Mouse (Mus musculus): Measurements from ENCODE around the gene Dock6. TPM values are rescaled to one million over a fixed set of nuclear protein-coding genes. Genes with fewer than 3 reads are reported as not detected.
"Not testable (repeated sequence)": the region's sequence is repeated elsewhere in the genome, so short reads cannot be mapped to it uniquely, and the experiment has no call there.

Gene Dock6
- polyA plus RNA-seq, 1 experiment from 2014 or later = 37.7 TPM

DNA sequence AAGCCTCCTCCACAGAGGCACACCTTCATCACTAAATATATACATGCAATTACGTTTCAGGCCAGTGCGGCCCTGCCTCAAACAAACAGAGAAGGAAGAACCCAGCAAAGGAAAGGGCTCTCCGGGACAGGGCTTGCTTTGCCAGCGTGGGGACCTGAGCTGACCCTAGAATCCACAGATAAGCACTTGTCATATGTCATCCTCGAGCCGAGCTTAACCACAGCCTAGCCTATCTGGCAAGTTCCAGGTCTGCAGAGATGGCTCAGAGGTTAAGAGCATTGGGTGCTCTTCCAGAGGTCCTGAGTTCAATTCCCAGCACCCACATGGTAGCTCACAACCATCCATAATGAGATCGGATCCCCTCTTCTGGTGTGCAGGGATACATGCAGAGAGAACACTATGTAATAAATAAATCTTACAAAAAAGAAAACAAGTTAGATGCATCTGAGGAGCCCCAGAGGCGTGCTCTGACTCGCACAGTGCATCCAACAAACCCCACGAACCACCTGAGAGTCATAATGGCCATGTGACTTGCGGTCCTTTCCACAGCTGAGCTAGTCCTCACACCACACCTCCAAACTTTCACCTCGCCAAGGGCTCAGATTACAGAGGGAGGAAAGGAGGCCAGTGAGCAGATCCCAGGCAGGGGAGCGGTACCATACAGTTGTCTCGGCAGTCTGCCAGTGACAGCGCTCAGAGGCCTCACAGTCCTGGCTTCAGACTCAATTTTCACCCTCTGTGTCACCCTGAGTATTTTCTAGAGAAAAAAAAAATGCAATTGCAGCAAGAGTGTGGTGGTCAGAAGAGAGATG is 70.6 kb downstream of the Dock6 start:
- ATAC-seq (ENCODE audit: insufficient number of reproducible peaks, low FRiP score, low TSS enrichment, low read depth) = peak; percentile 73
- WGBS = 71% methylated on average over 15 of the region's 15 CpGs
- no peak overlapping the region for H3K4me2 ChIP-seq (replicated peaks)
- H3K27ac ChIP-seq (replicated peaks) = no peak overlapping the region
- no peak overlapping the region for H3K9ac ChIP-seq
- peaks cover 4% of the 10 kb centered on the region for H3K4me1 ChIP-seq
- no peaks in the 10 kb centered on the region for H3K9me3 ChIP-seq (replicated peaks)
- no peak overlapping the region for H3K4me3 ChIP-seq (replicated peaks)
- peaks cover 83% of the 10 kb centered on the region for H3K36me3 ChIP-seq
- no peaks in the 10 kb centered on the region for H3K27me3 ChIP-seq

DNA sequence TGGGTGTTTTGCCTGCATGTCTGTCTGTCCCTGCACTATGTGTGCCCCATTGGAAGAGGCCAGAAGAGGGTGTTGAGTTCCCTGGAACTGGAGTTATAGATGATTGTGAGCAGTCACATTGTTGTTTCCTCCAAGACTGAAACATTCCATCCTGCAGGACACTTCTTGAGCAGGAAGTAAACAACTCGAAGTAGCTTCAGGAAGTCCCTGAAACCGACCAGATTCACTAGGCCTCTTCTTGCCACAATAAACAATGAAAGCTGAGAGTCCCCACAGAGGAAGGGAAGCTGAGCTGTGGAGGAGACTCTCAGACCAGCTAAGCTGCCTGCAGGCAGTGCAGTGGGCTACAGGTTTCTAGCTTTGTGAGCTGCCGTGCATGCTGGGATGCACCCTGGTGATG is 74.7 kb downstream of the Dock6 start:
- Histone ChIP-seq H3K4me2 (replicated peaks) (no peak overlapping the region), H3K27ac (replicated peaks) (no peak overlapping the region), H3K4me1 (peaks cover 3% of the 10 kb centered on the region; the same call in 1 of the 2 replicates), H3K4me3 (replicated peaks) (no peak overlapping the region), H3K27me3 (no peaks in the 10 kb centered on the region), H3K36me3 (peaks cover 87% of the 10 kb centered on the region), H3K9ac (no peak overlapping the region), H3K9me3 (replicated peaks) (no peaks in the 10 kb centered on the region)
- ATAC-seq (ENCODE audit: insufficient number of reproducible peaks, low FRiP score, low TSS enrichment, low read depth) = no peak
- 88% methylated on average over 3 of the region's 3 CpGs for WGBS

DNA sequence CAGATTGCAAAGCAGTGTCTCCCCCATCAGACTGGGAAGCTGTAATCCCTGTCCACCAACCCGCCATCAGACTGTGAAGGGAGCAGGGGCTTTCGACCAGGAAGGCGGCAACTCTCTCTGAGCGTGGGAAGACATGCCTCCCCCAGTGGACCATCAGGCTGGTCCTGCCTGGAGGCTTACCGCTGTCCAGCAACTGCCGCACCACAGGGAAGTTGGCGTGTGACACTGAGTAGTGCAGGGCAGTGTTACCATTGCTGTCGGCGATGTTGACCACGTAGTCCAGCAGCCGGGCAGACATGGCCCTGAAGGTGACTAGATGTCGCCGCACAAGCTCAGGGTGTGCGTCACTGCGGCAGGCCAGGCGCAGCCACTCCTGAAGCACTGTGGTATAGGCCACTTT is 78.1 kb downstream of the Dock6 start:
- Histone ChIP-seq H3K27me3 (no peaks in the 10 kb centered on the region), H3K4me3 (replicated peaks) (no peak overlapping the region), H3K4me2 (replicated peaks) (no peak overlapping the region), H3K9ac (no peak overlapping the region), H3K36me3 (peaks cover 82% of the 10 kb centered on the region), H3K4me1 (peaks cover 7% of the 10 kb centered on the region), H3K9me3 (replicated peaks) (no peaks in the 10 kb centered on the region), H3K27ac (replicated peaks) (0 out of 2 replicates have a peak overlapping the region, but pooled peaks have one; percentile 2)
- ATAC-seq (ENCODE audit: insufficient number of reproducible peaks, low FRiP score, low TSS enrichment, low read depth) = no peak
- 86% methylated on average over 16 of the region's 16 CpGs for WGBS

DNA sequence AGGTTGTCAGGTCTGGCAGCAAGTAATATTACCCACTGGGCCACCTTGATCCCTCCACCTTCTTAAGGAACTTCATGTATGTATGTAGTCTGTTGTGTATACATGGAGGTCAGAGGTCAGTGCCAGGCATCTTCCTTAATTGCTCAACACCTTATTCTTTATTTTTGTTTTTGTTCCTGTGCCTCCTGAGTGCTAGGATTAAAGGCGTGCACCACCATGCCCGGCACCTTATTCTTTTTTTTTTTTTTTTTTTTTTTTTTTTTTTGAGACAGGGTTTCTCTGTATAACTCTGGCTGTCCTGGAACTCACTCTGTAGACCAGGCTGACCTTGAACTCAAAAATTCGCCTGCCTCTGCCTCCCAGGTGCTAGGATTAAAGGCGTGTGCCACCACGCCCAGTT is 79.0 kb downstream of the Dock6 start:
- WGBS = 67% methylated on average over 5 of the region's 5 CpGs
- not testable (repeated sequence) for H3K9ac ChIP-seq; H3K27ac ChIP-seq (replicated peaks); H3K4me2 ChIP-seq (replicated peaks); H3K9me3 ChIP-seq (replicated peaks); H3K27me3 ChIP-seq; H3K4me3 ChIP-seq (replicated peaks); ATAC-seq (ENCODE audit: insufficient number of reproducible peaks, low FRiP score, low TSS enrichment, low read depth)
- peaks cover 16% of the 10 kb centered on the region for H3K4me1 ChIP-seq
- H3K36me3 ChIP-seq = peaks cover 76% of the 10 kb centered on the region

DNA sequence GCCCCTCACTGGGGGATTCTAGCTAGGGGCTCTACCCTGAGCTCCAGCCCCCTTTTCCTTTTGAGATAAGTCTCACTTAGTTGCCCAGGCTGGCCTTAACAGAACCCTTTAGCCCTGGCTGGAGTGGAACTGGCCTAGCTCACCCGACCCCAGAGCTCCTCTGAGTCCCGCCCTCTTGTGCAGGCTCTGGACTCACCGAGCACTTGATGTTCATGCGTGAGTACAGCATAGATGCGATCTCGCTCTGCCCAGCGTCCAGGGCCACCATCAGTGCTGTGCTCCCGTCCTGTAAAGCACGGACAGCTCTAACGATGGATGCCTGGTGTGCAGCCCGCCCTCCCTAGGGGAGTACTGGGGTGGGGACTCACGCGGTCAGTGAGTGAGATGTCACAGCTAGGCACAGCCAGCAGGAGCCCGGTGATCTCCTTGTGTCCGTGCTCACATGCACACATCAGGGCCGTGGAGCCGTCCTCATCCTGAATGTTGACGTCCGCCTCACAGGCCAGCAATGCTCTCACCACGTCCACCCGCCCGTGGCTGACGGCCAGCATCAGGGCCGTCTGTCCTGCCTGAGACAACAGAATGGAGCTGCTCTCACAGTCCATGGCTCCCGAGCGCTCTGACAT is 82.8 kb downstream of the Dock6 start:
- peaks cover 46% of the 10 kb centered on the region for H3K36me3 ChIP-seq
- WGBS = 77% methylated on average over 26 of the region's 26 CpGs
- H3K9ac ChIP-seq = no peak overlapping the region
- H3K4me3 ChIP-seq (replicated peaks) = no peak overlapping the region
- H3K9me3 ChIP-seq (replicated peaks) = no peaks in the 10 kb centered on the region
- peak overlapping the region; percentile 90 for H3K27ac ChIP-seq (replicated peaks)
- no peak for ATAC-seq (ENCODE audit: insufficient number of reproducible peaks, low FRiP score, low TSS enrichment, low read depth)
- peaks cover 32% of the 10 kb centered on the region for H3K4me1 ChIP-seq
- no peak overlapping the region for H3K4me2 ChIP-seq (replicated peaks)
- H3K27me3 ChIP-seq = no peaks in the 10 kb centered on the region

DNA sequence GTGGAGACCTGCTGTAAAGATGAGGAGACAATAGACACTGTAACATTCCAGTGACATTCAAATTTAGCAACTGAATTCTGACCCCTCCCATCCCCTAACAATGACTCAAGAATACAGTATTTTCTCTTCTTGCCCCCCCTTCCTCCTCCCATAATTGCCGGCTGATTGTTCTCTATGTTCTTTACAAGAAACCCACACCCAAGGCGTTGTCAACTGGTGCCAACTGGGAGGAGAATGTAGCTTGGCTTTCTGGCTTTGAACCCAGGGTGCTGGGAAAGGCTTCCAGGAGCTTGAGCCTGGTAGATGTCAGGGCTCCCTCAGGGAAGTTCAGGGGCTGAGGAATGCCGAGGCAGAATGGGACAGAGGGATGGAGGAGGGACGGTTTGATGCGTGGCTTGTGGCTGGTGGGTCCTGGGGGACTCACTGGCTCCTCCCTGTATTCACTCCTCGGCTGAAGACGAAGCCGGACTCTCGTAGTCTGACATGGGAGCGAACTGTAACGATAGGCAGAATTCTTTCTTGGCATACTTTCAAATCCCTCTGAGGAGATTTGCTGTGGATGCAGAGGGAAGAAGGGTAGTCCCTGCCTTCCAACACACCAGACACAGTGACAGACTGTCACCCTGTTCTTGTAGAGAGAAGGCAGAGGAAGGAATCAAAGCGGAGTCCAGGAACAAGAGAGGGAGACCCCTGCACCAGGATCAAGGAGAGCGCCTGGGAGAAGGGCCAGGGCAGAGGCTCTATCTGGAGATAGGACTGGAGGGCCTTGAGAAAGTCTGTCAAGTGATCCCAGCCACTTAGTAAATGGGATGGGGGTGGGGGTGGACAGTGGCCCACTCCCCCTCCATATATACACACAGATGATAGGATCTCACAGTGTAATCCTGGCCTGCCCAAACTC is 83.7 kb downstream of the Dock6 start:
- peaks cover 32% of the 10 kb centered on the region for H3K4me1 ChIP-seq
- peaks cover 37% of the 10 kb centered on the region for H3K36me3 ChIP-seq
- ATAC-seq (ENCODE audit: insufficient number of reproducible peaks, low FRiP score, low TSS enrichment, low read depth) = no peak; the same call in 1 of the 2 replicates
- H3K4me3 ChIP-seq (replicated peaks) = 0 out of 2 replicates have a peak overlapping the region, but pooled peaks have one; percentile 4
- no peaks in the 10 kb centered on the region for H3K27me3 ChIP-seq
- H3K9me3 ChIP-seq (replicated peaks) = no peaks in the 10 kb centered on the region
- peak overlapping the region; percentile 22 for H3K4me2 ChIP-seq (replicated peaks)
- 33% methylated on average over 13 of the region's 13 CpGs for WGBS
- H3K27ac ChIP-seq (replicated peaks) = peak overlapping the region; percentile 90
- H3K9ac ChIP-seq = 0 out of 2 replicates have a peak overlapping the region, but pooled peaks have one; percentile 9

DNA sequence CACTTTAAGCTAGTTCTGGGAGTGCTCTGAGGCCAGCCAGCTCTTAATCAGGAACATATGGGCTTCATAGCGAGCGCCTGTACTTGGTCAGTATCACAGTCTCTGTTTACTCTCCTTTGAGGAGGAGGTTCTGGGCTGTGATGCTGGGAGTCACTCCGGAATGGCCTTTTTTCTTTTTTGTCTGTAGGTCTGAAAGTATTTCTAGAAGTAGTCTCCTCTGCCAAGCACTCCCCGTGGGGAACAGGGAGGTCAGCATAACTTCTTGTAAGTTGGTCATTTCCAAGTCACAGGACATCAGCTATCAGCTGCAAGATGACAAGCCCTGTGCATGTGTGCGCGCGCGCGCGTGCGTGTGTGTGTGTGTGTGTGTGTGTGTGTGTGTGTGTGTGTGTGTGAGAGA is 84.5 kb downstream of the Dock6 start:
- H3K36me3 ChIP-seq = peaks cover 29% of the 10 kb centered on the region
- no peak overlapping the region for H3K4me3 ChIP-seq (replicated peaks)
- WGBS = 36% methylated on average over 11 of the region's 11 CpGs
- peak overlapping the region; percentile 22 for H3K4me2 ChIP-seq (replicated peaks)
- H3K9me3 ChIP-seq (replicated peaks) = no peaks in the 10 kb centered on the region
- peak overlapping the region; percentile 90 for H3K27ac ChIP-seq (replicated peaks)
- no peak overlapping the region for H3K9ac ChIP-seq
- peaks cover 32% of the 10 kb centered on the region for H3K4me1 ChIP-seq
- no peaks in the 10 kb centered on the region for H3K27me3 ChIP-seq
- ATAC-seq (ENCODE audit: insufficient number of reproducible peaks, low FRiP score, low TSS enrichment, low read depth) = peak; percentile 84

DNA sequence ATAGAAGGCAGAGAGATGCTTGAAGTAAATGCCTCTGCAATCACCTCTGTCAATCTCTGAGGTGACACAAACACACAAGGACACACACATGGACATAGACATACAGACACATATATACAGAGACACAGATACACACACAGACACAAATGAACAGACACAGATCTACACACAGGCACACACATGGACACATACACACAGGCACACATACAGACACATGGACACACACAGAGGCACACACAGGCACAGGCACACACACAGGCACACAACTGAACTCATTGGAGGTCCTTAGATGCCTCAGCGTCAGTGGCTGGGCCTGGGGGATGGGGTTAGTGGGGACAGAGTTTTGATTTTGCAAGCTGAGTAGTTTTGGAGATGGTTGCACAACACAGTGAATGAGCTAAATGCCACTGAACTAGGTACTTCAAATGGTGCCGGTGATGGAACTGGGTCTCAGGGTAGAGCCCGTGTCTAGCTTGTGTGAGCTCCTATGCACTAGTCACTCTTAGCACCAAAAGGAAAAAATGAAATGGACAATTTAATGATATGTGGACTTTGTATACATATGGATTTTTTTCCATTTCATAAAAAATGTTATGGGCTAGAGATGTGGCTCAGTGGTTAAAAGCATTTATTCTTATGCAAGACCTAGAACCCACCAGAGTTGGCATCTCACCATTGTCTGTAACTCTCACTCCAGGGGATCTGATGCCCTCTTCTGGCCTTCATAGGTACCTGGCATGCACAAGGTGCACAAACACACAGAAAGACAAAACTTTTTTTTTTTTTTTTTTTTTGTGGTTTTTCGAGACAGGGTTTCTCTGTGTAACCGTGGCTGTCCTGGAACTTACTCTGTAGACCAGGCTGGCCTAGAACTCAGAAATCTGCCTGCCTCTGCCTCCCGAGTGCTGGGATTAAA is 88.1 kb downstream of the Dock6 start:
- Histone ChIP-seq H3K27me3 (no peaks in the 10 kb centered on the region), H3K36me3 (peaks cover 4% of the 10 kb centered on the region), H3K9me3 (replicated peaks) (no peaks in the 10 kb centered on the region), H3K4me2 (replicated peaks) (no peak overlapping the region), H3K4me1 (peaks cover 38% of the 10 kb centered on the region), H3K27ac (replicated peaks) (no peak overlapping the region), H3K4me3 (replicated peaks) (no peak overlapping the region), H3K9ac (no peak overlapping the region)
- ATAC-seq (ENCODE audit: insufficient number of reproducible peaks, low FRiP score, low TSS enrichment, low read depth) = no peak
- 91% methylated on average over 6 of the region's 6 CpGs for WGBS

DNA sequence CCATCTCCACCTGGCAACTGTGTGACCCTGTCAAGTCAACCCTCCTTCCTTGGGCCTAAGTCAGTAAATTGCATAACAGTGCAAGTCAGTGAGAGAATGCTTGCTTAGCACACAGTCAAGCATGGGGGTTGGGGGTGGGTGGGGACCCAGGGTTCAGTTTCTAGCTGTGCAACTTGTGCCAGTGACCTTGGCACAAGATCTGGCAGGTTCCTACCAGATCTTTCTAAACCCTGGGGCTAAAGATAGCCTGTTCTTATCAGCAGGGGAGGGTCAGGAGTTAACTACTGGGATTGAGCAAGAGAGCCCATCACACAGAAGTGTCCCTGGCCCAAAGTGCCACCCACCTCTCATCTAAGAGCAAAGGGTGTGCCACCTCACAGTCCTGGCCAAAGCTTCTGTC is 90.3 kb downstream of the Dock6 start:
- Histone ChIP-seq H3K27ac (replicated peaks) (no peak overlapping the region), H3K27me3 (no peaks in the 10 kb centered on the region), H3K9ac (no peak overlapping the region), H3K9me3 (replicated peaks) (no peaks in the 10 kb centered on the region), H3K4me2 (replicated peaks) (no peak overlapping the region), H3K36me3 (no peaks in the 10 kb centered on the region; the same call in 1 of the 2 replicates), H3K4me3 (replicated peaks) (no peak overlapping the region), H3K4me1 (peaks cover 25% of the 10 kb centered on the region)
- no peak for ATAC-seq (ENCODE audit: insufficient number of reproducible peaks, low FRiP score, low TSS enrichment, low read depth)

Data from embryonic facial prominence, embryonic 15.5 days (tissue).